Mouse (Mus musculus): ENCODE measurements around the gene Olfr1233. TPM values are rescaled to one million over a fixed set of nuclear protein-coding genes. Genes with fewer than 3 reads are reported as not detected.

Olfr1233 gene
- polyA plus RNA-seq (2012; rRNA removed), result 0.14 TPM in 1 of 2 replicates, not detected in the other

GRCm38 (mm10) chr2:89342298-89342697 lies at the start of gene Olfr1233:
Gene Olfr1233 (minus strand): TSS chr2:89342398.
- Histone ChIP-seq H3K27me3 (ENCODE audit: control insufficient read depth, insufficient read depth, low read length) (no peaks in the 10 kb centered on the region), H3K4me1 (ENCODE audit: control insufficient read depth, insufficient read depth, low read length) (no peaks in the 10 kb centered on the region), H3K27ac (ENCODE audit: control insufficient read depth, insufficient read depth, low read depth, low read length) (no peak within 1 kb of the TSS), H3K4me3 (ENCODE audit: control insufficient read depth, low read depth, low read length) (no peak within 1 kb of the TSS), H3K36me3 (ENCODE audit: control insufficient read depth, insufficient read depth, low read length) (no peaks in the 10 kb centered on the region)
- TF ChIP-seq CTCF (IDR thresholded peaks at IDR 0.05; ENCODE audit: control insufficient read depth, insufficient read depth, insufficient replicate concordance, low read depth, low read length) (no peak), POLR2A (IDR thresholded peaks at IDR 0.05; ENCODE audit: control insufficient read depth, low read depth, low read length) (no peak)

- Histone ChIP-seq H3K27me3 (ENCODE audit: control insufficient read depth, insufficient read depth, low read length) (no peaks in the 10 kb centered on the region), H3K4me1 (ENCODE audit: control insufficient read depth, insufficient read depth, low read length) (no peaks in the 10 kb centered on the region), H3K4me3 (ENCODE audit: control insufficient read depth, low read depth, low read length) (no peak within 1 kb of the TSS), H3K36me3 (ENCODE audit: control insufficient read depth, insufficient read depth, low read length) (no peaks in the 10 kb centered on the region), H3K27ac (ENCODE audit: control insufficient read depth, insufficient read depth, low read depth, low read length) (no peak within 1 kb of the TSS)
- no peak for TF ChIP-seq CTCF (IDR thresholded peaks at IDR 0.05; ENCODE audit: control insufficient read depth, insufficient read depth, insufficient replicate concordance, low read depth, low read length)
- no peak for TF ChIP-seq POLR2A (IDR thresholded peaks at IDR 0.05; ENCODE audit: control insufficient read depth, low read depth, low read length)
These were observed 22.6 kb upstream of the Olfr1233 start, which contains the start of gene Olfr1234 for GRCm38 (mm10) chr2:89364765-89365164. Gene Olfr1234 (minus strand): TSS chr2:89364865.

- no peaks in the 10 kb centered on the region for H3K36me3 ChIP-seq (ENCODE audit: control insufficient read depth, insufficient read depth, low read length)
- H3K4me3 ChIP-seq (ENCODE audit: control insufficient read depth, low read depth, low read length), result no peak within 1 kb of the TSS
- H3K27ac ChIP-seq (ENCODE audit: control insufficient read depth, insufficient read depth, low read depth, low read length), result no peak within 1 kb of the TSS
- TF ChIP-seq POLR2A (IDR thresholded peaks at IDR 0.05; ENCODE audit: control insufficient read depth, low read depth, low read length), result no peak
- TF ChIP-seq CTCF (IDR thresholded peaks at IDR 0.05; ENCODE audit: control insufficient read depth, insufficient read depth, insufficient replicate concordance, low read depth, low read length), result no peak
- H3K4me1 ChIP-seq (ENCODE audit: control insufficient read depth, insufficient read depth, low read length), result no peaks in the 10 kb centered on the region
- H3K27me3 ChIP-seq (ENCODE audit: control insufficient read depth, insufficient read depth, low read length), result no peaks in the 10 kb centered on the region
These were observed 12.6 kb downstream of the Olfr1233 start, which contains the start of gene Olfr1232 for GRCm38 (mm10) chr2:89329575-89329974. Gene Olfr1232 (minus strand): TSS chr2:89329675.

GRCm38 (mm10) chr2:89306974-89307373 lies 35.2 kb downstream of the Olfr1233 start, which contains the start of gene Olfr1231:
Gene Olfr1231 (minus strand): TSS chr2:89307074.
- Histone ChIP-seq H3K4me3 (ENCODE audit: control insufficient read depth, low read depth, low read length) (no peak within 1 kb of the TSS), H3K27me3 (ENCODE audit: control insufficient read depth, insufficient read depth, low read length) (no peaks in the 10 kb centered on the region)
- TF ChIP-seq POLR2A (IDR thresholded peaks at IDR 0.05; ENCODE audit: control insufficient read depth, low read depth, low read length) (no peak), CTCF (IDR thresholded peaks at IDR 0.05; ENCODE audit: control insufficient read depth, insufficient read depth, insufficient replicate concordance, low read depth, low read length) (no peak)

GRCm38 (mm10) chr2:89297168-89297567 lies 45.0 kb downstream of the Olfr1233 start, which contains the start of gene Olfr1230:
Gene Olfr1230 (minus strand): TSS chr2:89297268.
- TF ChIP-seq CTCF (IDR thresholded peaks at IDR 0.05; ENCODE audit: control insufficient read depth, insufficient read depth, insufficient replicate concordance, low read depth, low read length), result no peak
- TF ChIP-seq POLR2A (IDR thresholded peaks at IDR 0.05; ENCODE audit: control insufficient read depth, low read depth, low read length), result no peak
- Histone ChIP-seq H3K4me3 (ENCODE audit: control insufficient read depth, low read depth, low read length) (no peak within 1 kb of the TSS), H3K4me1 (ENCODE audit: control insufficient read depth, insufficient read depth, low read length) (no peaks in the 10 kb centered on the region), H3K36me3 (ENCODE audit: control insufficient read depth, insufficient read depth, low read length) (no peaks in the 10 kb centered on the region), H3K27ac (ENCODE audit: control insufficient read depth, insufficient read depth, low read depth, low read length) (no peak within 1 kb of the TSS), H3K27me3 (ENCODE audit: control insufficient read depth, insufficient read depth, low read length) (no peaks in the 10 kb centered on the region)

More at GRCm38 (mm10) chr2:89306974-89307373, 35.2 kb downstream of the Olfr1233 start, which contains the start of gene Olfr1231:
- Histone ChIP-seq H3K27ac (ENCODE audit: control insufficient read depth, insufficient read depth, low read depth, low read length) (no peak within 1 kb of the TSS), H3K36me3 (ENCODE audit: control insufficient read depth, insufficient read depth, low read length) (no peaks in the 10 kb centered on the region), H3K4me1 (ENCODE audit: control insufficient read depth, insufficient read depth, low read length) (no peaks in the 10 kb centered on the region)

- Histone ChIP-seq H3K36me3 (ENCODE audit: control insufficient read depth, insufficient read depth, low read length) (no peaks in the 10 kb centered on the region), H3K27ac (ENCODE audit: control insufficient read depth, insufficient read depth, low read depth, low read length) (no peak within 1 kb of the TSS), H3K4me3 (ENCODE audit: control insufficient read depth, low read depth, low read length) (no peak within 1 kb of the TSS), H3K27me3 (ENCODE audit: control insufficient read depth, insufficient read depth, low read length) (no peaks in the 10 kb centered on the region), H3K4me1 (ENCODE audit: control insufficient read depth, insufficient read depth, low read length) (no peaks in the 10 kb centered on the region)
- no peak for TF ChIP-seq POLR2A (IDR thresholded peaks at IDR 0.05; ENCODE audit: control insufficient read depth, low read depth, low read length)
- TF ChIP-seq CTCF (IDR thresholded peaks at IDR 0.05; ENCODE audit: control insufficient read depth, insufficient read depth, insufficient replicate concordance, low read depth, low read length), result no peak
These were observed 54.3 kb downstream of the Olfr1233 start, which contains the start of gene Olfr1229 for GRCm38 (mm10) chr2:89287914-89288313. Gene Olfr1229 (minus strand): TSS chr2:89288014.

Other genes starting within 250 kb of the Olfr1233 start
- gene Olfr1220, start 235.6 kb downstream of the Olfr1233 start, polyA plus RNA-seq (2012; rRNA removed), result not detected in 2 replicates
- not detected in 2 replicates for gene Olfr1221, start 225.1 kb downstream of the Olfr1233 start, polyA plus RNA-seq (2012; rRNA removed)
- gene Olfr1222, start 209.3 kb downstream of the Olfr1233 start, polyA plus RNA-seq (2012; rRNA removed), result not detected in 2 replicates
- gene Olfr1223, start 190.8 kb downstream of the Olfr1233 start, polyA plus RNA-seq (2012; rRNA removed), result not detected in 2 replicates
- not detected in 2 replicates for gene Olfr1224-ps1, start 178.3 kb downstream of the Olfr1233 start, polyA plus RNA-seq (2012; rRNA removed)
- gene Olfr1225, start 167.7 kb downstream of the Olfr1233 start, polyA plus RNA-seq (2012; rRNA removed), result not detected in 2 replicates
- gene Olfr1226, start 142.3 kb downstream of the Olfr1233 start, polyA plus RNA-seq (2012; rRNA removed), result not detected in 2 replicates
- gene Olfr1228, start 88.3 kb downstream of the Olfr1233 start, polyA plus RNA-seq (2012; rRNA removed), result not detected in 2 replicates
- not detected in 2 replicates for gene Olfr1229, start 54.4 kb downstream of the Olfr1233 start, polyA plus RNA-seq (2012; rRNA removed)
- gene Olfr1230, start 45.1 kb downstream of the Olfr1233 start, polyA plus RNA-seq (2012; rRNA removed), result not detected in 2 replicates
- gene Olfr1231, start 35.3 kb downstream of the Olfr1233 start, polyA plus RNA-seq (2012; rRNA removed), result not detected in 2 replicates
- gene Olfr1232, start 12.7 kb downstream of the Olfr1233 start, polyA plus RNA-seq (2012; rRNA removed), result not detected in 2 replicates
- gene Olfr1234, start 22.5 kb upstream of the Olfr1233 start, polyA plus RNA-seq (2012; rRNA removed), result not detected in 2 replicates
- gene Olfr1238, start 67.3 kb upstream of the Olfr1233 start, polyA plus RNA-seq (2012; rRNA removed), result not detected in 2 replicates
- gene Olfr1239, start 78.0 kb upstream of the Olfr1233 start, polyA plus RNA-seq (2012; rRNA removed), result not detected in 2 replicates
- gene Olfr1240, start 100.6 kb upstream of the Olfr1233 start, polyA plus RNA-seq (2012; rRNA removed), result not detected in 2 replicates
- not detected in 2 replicates for gene Olfr1241, start 144.7 kb upstream of the Olfr1233 start, polyA plus RNA-seq (2012; rRNA removed)
- not detected in 2 replicates for gene Olfr1242, start 155.9 kb upstream of the Olfr1233 start, polyA plus RNA-seq (2012; rRNA removed)
- not detected in 2 replicates for gene Olfr1243, start 189.1 kb upstream of the Olfr1233 start, polyA plus RNA-seq (2012; rRNA removed)
- gene Olfr1245, start 236.0 kb upstream of the Olfr1233 start, polyA plus RNA-seq (2012; rRNA removed), result not detected in 2 replicates

Data from testis, adult 2 months (tissue).